Mouse (Mus musculus): ENCODE measurements around the gene Tvp23a. TPM values are rescaled to one million over a fixed set of nuclear protein-coding genes. Genes with fewer than 3 reads are reported as not detected.

Gene Tvp23a
- total and polyA plus RNA-seq, 2 experiments, result 0.24 to 0.37 TPM

GRCm38 (mm10) chr16:10372372-10372771 lies 74.8 kb downstream of the Tvp23a start:
- Histone ChIP-seq H3K9ac (ENCODE audit: low read depth, low read length) (no peak overlapping the region), H3K4me3 (ENCODE audit: insufficient read depth, low read depth, low read length) (no peak overlapping the region), H3K27me3 (ENCODE audit: control insufficient read depth, insufficient read depth, low read length) (no peaks in the 10 kb centered on the region), H3K4me1 (ENCODE audit: control insufficient read depth, insufficient read depth, low read length) (no peaks in the 10 kb centered on the region), H3K27ac (replicated peaks; ENCODE audit: insufficient read depth, low read depth, low read length) (no peak overlapping the region), H3K36me3 (ENCODE audit: control insufficient read depth, insufficient read depth, low read length) (no peaks in the 10 kb centered on the region), H3K79me2 (ENCODE audit: control insufficient read depth, insufficient read depth, low read length) (no peaks in the 10 kb centered on the region)
- TF ChIP-seq CTCF (IDR thresholded peaks at IDR 0.05; ENCODE audit: low read depth, low read length) (no peak), POLR2A (IDR thresholded peaks at IDR 0.05; ENCODE audit: extremely low read depth, insufficient read depth, low read length) (no peak)
- DNase-seq (ENCODE audit: extremely low read depth, low read depth, low spot score), result no peak
- 83% methylated on average over 4 of the region's 4 CpGs for WGBS

Other genes starting within 250 kb of the Tvp23a start
- 5.7 and 10.7 TPM in 2 replicates for gene Emp2, start 133.4 kb downstream of the Tvp23a start, total RNA-seq (2014; rRNA removed)
- gene Emp2, start 133.4 kb downstream of the Tvp23a start, polyA plus RNA-seq (2012; rRNA removed), result 7.2 and 14.1 TPM in 2 replicates
- gene Tekt5, start 51.9 kb downstream of the Tvp23a start, total RNA-seq (2014; rRNA removed), result 0.09 TPM in 1 of 2 replicates, not detected in the other
- 0.07 and 0.12 TPM in 2 replicates for gene Tekt5, start 51.9 kb downstream of the Tvp23a start, polyA plus RNA-seq (2012; rRNA removed)
- gene Nubp1, start 35.4 kb downstream of the Tvp23a start, total RNA-seq (2014; rRNA removed), result 16.4 and 19.4 TPM in 2 replicates
- gene Nubp1, start 35.4 kb downstream of the Tvp23a start, polyA plus RNA-seq (2012; rRNA removed), result 20.0 and 24.5 TPM in 2 replicates
- gene Ciita, start 32.7 kb upstream of the Tvp23a start, total RNA-seq (2014; rRNA removed), result 1.0 and 2.2 TPM in 2 replicates
- gene Ciita, start 32.7 kb upstream of the Tvp23a start, polyA plus RNA-seq (2012; rRNA removed), result 0.51 and 1.1 TPM in 2 replicates
- gene Dexi, start 95.7 kb upstream of the Tvp23a start, total RNA-seq (2014; rRNA removed), result 8.9 and 12.3 TPM in 2 replicates
- gene Dexi, start 95.7 kb upstream of the Tvp23a start, polyA plus RNA-seq (2012; rRNA removed), result 70.0 and 99.8 TPM in 2 replicates
- 11.6 and 13.4 TPM in 2 replicates for gene Clec16a, start 98.0 kb upstream of the Tvp23a start, total RNA-seq (2014; rRNA removed)
- gene Clec16a, start 98.0 kb upstream of the Tvp23a start, polyA plus RNA-seq (2012; rRNA removed), result 8.5 and 9.8 TPM in 2 replicates